Mouse (Mus musculus) adrenal gland, postnatal 36 days (tissue): ENCODE results near the gene Cyp4a32. TPM values are rescaled to one million over a fixed set of nuclear protein-coding genes. Genes with fewer than 3 reads are reported as not detected.

Source experiments
- DNase-seq, 2 experiments: peaks; one replicate each; pipeline ENCODE4 v3.0.0; 2021; ENCODE audit warnings: mixed read lengths in 1 of 2
- total RNA-seq, 2 experiments: library from RNA; stranded (reverse); gene quantifications; 2 replicates each; pipeline ENCODE4 v1.2.3; 2021

The Cyp4a32 gene
- total RNA-seq, 2 experiments from 2014 or later, result not detected

GRCm38 (mm10) chr4:115657104-115657866 lies 56.5 kb downstream of the Cyp4a32 start:
- peak; percentile 34 to 59 for DNase-seq

GRCm38 (mm10) chr4:115657867-115658249 lies 57.1 kb downstream of the Cyp4a32 start:
- DNase-seq, result no peak

DNA sequence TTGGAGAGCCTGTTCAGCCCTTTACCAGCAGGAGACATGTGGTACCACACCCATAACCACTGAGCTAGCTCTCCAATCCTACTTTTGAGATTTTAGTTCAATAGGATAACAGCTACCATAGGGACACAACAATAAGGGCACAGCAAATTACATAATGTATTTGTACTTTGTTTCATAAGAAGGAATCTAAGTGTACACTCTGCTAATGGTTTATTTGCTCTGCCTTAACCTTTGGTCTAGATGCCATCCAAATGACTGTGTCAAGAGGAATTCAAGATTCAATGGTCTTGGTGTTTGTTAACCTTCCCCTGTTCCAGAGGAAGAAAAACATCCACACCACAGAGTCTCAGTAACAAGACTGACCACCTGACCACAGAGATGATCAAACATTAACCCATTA lies 58.4 kb downstream of the Cyp4a32 start:
- DNase-seq, result no peak

Other genes with a start within 250 kb of the Cyp4a32 start
- gene Cyp4a12b, start 189.3 kb upstream of the Cyp4a32 start, total RNA-seq, result under 1 TPM in 1 of 2 experiments, not detected in 1; 0.17 TPM
- gene Cyp4a30b, start 148.4 kb upstream of the Cyp4a32 start, total RNA-seq, result not detected
- gene Cyp4a14, start 104.8 kb upstream of the Cyp4a32 start, total RNA-seq, result under 1 TPM in 1 of 2 experiments, not detected in 1; 0.13 TPM
- gene Cyp4a10, start 82.7 kb upstream of the Cyp4a32 start, total RNA-seq, result under 1 TPM in 1 of 2 experiments, not detected in 1; 0.13 TPM
- gene Cyp4a31, start 37.3 kb upstream of the Cyp4a32 start, total RNA-seq, result not detected
- gene Cyp4b1, start 46.8 kb downstream of the Cyp4a32 start, total RNA-seq, result 10 to 100 TPM; 28.1 to 37.1 TPM
- gene Efcab14, start 136.8 kb downstream of the Cyp4a32 start, total RNA-seq, result 10 to 100 TPM; 83.1 to 89.1 TPM
- gene Tex38, start 180.0 kb downstream of the Cyp4a32 start, total RNA-seq, result 1 to 10 TPM; 2.4 to 3.2 TPM
- gene Atpaf1, start 183.8 kb downstream of the Cyp4a32 start, total RNA-seq, result 10 to 100 TPM; 49.8 to 57.1 TPM
- gene Mob3c, start 227.1 kb downstream of the Cyp4a32 start, total RNA-seq, result 10 to 100 TPM; 14.9 to 16.7 TPM
- gene Mknk1, start 238.2 kb downstream of the Cyp4a32 start, total RNA-seq, result 10 to 100 TPM; 36.3 to 44.5 TPM